Mouse (Mus musculus): ENCODE data around the gene Gm10392.
A peak's percentile ranks its signal among the peaks of the same experiment; 100 is the strongest.

Gene Gm10392

DNA sequence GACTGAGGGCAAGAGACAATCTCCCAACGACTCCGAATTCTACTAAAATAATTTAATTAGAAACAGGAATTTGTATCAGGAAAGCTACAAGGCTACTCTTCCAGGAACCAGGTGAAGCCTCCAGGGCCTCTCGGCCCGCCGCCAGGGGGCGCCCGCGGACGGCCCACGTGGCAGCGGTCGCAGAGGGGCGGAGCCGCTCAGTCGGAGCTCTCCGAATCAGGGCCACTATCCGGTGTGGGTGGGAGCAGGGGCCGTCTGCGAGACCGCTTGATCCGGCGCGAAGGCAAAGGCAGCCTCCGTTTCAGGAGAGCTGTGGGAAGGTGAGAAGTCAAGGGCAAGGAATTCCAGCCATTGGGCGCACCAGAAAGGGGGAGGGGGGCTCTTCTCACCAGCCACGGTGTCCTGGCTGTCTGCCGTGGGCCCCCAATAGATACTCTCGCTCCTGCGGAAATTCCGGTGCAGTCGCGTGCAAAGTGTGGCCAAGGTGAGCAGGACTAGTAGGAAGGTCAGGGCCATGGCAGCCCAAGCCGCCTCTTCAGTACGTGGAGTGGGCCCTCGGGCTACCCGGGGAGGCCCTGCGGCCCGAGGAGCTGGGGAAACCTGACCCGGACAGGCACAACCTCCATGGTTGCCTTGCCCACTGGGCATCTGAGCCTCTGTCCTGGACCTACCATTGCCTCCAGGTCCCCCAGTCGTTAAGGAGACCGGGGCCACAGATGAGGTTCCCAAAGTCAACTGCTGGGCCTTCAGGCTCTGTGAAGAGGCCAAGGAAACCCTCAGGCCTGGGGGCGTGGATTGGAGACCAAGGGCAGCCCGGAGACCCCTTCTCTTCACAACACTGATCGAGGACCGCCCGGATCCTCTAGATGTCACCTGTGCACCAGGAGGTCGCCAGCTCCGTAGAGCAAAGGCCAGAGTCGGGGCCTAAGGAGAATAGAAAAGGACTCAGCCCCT lies 10.7 kb downstream of the Gm10392 start:
- DNase-seq (ENCODE audit: low spot score): peak; percentile 87

DNA sequence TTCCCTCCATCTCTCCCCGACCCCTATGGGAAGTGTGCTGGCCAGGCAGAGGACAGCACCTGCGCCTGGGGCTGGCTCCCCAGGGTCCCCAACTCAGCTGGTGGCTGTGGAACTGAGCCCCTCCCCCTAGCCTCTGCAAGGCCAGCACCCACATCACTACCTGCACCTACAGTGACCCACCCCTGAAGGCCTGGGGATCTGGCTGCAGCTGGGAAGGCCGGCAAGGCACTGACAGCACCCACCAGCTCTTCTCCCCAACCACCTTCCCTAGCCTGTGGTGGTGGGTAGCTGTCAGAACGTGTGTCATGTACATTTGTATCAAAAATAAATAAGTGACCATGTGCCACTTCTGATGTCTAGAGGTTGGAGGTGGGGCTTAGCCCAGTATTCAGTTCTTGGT lies 11.6 kb downstream of the Gm10392 start:
- DNase-seq (ENCODE audit: low spot score): no peak

GRCm38 (mm10) chr11:77506941-77507340 lies 12.1 kb downstream of the Gm10392 start:
- no peak for DNase-seq (ENCODE audit: low spot score)

- DNase-seq (ENCODE audit: low spot score): no peak
Measured at GRCm38 (mm10) chr11:77506273-77506672, 12.7 kb downstream of the Gm10392 start.

DNA sequence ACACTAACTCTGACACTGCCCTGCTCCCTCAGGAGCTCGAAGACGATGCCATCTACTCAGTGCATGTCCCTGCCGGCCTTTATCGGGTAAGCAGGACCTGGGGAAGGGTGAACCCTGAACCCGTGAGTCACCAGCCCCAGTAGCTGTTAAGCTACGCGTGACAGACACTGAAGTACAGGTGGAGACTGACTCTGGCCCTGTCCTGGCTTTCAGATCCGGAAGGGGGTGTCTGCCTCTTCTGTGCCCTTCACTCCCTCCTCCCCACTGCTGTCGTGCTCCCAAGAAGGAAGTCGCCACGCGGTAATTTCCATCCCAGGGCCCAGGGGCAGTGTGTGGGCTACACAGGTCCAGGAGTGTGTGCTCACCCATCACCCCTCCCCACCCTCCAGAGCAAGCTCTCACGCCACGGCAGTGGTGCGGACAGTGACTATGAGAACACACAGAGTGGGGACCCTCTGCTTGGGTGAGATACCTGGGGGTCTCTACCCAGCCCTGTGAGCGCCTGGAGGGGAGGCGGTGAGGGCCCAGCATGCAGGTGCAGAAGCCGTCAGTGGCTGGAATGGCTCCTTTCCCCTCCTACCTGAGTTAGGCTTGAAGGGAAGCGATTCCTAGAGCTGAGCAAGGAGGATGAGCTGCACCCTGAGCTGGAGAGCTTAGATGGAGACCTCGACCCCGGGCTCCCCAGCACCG lies 13.6 kb downstream of the Gm10392 start:
- DNase-seq (ENCODE audit: low spot score): no peak

DNA sequence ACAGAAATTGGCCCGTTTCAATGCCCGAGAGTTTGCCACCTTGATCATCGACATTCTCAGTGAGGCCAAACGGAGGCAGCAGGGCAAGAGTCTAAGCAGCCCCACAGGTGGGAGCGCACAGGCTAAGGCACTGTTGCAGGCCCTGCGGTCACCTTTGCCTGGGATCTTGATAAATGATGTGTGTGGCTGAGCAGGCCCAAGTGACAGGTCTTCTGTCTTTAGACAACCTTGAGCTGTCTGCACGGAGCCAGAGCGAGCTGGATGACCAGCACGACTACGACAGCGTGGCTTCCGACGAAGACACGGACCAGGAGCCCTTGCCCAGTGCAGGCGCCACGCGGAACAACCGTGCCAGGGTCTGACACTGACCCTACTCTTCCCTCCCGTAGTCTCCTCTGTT lies 14.6 kb downstream of the Gm10392 start:
- no peak for DNase-seq (ENCODE audit: low spot score)

- DNase-seq (ENCODE audit: low spot score): peak; percentile 55
Measured at GRCm38 (mm10) chr11:77503511-77503910, 15.5 kb downstream of the Gm10392 start.

DNA sequence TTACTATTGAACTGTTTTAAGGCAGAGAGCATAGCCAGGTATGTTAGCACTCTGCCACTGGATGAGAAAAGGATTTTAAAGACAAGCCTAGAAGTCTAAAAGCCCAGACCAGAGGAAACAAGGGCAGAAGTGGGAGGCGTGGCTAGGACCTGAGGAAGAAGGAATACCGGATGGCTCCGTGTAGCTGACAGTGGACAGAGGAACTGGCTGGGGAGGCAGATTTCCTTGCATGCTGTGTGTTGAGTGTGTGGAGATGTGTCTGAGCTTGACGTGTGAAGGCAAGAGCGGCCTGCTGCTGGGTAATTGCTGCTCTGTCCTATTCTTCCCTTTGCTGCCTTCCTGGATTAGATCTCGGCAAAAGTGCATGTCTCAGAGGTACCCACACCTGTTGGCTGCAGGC lies 16.5 kb downstream of the Gm10392 start:
- no peak for DNase-seq (ENCODE audit: low spot score)

- DNase-seq (ENCODE audit: low spot score): no peak
Measured at GRCm38 (mm10) chr11:77501971-77502370, 17.0 kb downstream of the Gm10392 start.

GRCm38 (mm10) chr11:77501392-77501791 lies 17.6 kb downstream of the Gm10392 start:
- DNase-seq (ENCODE audit: low spot score): peak; percentile 86

GRCm38 (mm10) chr11:77500361-77501325 lies 18.4 kb downstream of the Gm10392 start:
- DNase-seq (ENCODE audit: low spot score): peak; percentile 56

DNA sequence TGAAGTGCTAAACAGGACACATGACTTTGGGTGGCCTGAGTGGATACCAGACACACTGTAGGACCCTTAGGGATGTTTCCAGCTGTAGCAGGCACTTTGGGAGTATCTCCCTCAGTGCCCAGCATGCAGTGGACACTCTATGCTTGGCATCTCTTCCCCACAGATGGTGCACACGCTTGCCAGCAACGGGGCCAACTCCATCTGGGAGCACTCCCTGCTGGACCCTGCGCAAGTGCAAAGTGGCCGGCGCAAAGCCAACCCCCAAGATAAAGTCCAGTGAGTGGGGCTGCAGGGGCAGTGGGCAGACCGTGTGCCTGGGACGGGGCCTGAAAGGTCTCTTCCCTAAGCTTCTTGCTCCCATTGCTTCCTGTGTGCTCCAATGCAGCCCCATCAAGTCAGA lies 19.6 kb downstream of the Gm10392 start:
- no peak for DNase-seq (ENCODE audit: low spot score)

DNA sequence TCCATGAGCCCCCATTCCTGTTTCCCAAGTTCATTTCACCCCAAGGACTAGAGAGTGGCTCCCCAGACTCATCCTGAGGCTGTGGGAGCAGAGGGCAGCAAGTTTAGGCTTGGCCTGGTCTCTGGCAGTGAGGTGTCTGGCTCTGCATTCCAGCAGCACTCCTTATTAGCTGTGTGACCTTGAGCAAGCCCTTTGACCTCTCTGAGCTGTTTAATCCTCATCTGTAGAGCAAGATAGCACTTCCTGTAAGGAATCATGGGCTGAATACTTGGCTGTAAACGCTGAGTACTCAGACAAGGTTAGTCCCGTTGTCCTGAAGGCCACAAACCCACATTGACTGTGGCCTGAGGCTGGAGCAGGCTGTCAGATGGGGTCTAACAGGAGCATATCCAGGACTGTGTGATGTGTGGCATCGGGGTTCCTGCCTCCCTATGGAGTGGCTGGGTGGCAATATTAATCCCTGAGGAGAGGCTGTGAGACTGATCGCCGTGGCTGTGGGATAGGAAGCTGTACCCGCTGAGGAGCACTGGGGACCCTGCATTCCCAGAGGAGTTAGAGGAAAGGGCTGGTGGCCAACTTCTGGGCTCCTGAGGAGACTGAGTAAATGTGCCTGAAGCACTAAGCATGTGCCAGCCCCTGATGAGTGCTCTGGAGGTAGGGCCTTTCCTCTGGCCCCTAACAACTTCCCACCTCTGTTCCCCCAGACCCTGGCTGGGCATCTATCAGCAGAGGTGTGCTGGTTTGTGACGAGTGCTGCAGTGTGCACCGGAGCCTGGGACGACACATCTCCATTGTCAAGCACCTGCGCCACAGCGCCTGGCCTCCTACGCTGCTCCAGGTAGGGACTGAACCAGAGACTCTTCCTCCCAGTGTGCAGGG lies 20.5 kb downstream of the Gm10392 start:
- no peak for DNase-seq (ENCODE audit: low spot score)

DNA sequence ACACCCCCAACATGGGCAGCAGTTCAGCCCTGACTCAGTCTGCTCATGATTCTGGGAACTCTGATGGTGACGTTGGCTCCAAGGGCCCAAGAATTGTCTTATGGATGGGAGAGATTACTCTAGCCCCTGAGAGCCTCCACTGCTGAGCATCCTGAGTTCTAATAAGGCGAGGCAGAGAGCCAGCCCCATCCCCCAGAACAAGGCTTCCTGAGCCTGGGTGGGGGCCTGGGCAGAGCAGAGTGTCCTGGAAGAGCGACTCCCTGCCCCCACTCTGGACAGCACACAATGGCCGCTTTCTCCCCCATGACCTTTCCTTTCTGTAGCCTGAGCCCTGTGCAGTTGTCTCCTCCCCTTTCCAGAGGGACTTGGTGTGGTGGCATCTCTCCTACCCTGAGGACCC lies 21.1 kb downstream of the Gm10392 start:
- DNase-seq (ENCODE audit: low spot score): no peak

GRCm38 (mm10) chr11:77497341-77497756 lies 21.6 kb downstream of the Gm10392 start:
- peak; percentile 70 for DNase-seq (ENCODE audit: low spot score)

- no peak for DNase-seq (ENCODE audit: low spot score)
Measured at GRCm38 (mm10) chr11:77495507-77495906, 23.5 kb downstream of the Gm10392 start.

- DNase-seq (ENCODE audit: low spot score): no peak
Measured at GRCm38 (mm10) chr11:77494782-77495181, 24.2 kb downstream of the Gm10392 start.

DNA sequence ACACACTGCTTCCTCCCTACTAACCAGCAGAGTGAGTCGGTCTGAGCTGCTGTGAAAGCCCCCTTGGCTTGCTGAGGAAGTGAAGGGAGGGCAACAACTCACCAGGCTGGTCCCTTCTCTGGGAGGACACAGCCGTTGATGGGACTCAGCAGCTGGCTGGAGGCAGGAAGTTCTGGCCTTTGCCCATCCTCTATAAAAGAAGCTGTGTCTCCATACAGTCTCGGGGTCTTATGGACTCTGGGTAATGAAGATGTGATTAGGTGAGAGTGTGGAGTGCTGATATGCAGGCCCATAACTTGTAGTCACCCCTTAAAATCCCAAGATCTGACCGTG lies 24.7 kb downstream of the Gm10392 start:
- DNase-seq (ENCODE audit: low spot score): no peak

GRCm38 (mm10) chr11:77493512-77494343 lies 25.3 kb downstream of the Gm10392 start, which contains the start of gene Git1:
Gene Git1, plus strand, starts transcription at chr11:77493562.
- DNase-seq (ENCODE audit: low spot score): peak; percentile 48

- DNase-seq (ENCODE audit: low spot score): peak; percentile 93
Measured at GRCm38 (mm10) chr11:77492911-77493332, 26.1 kb downstream of the Gm10392 start.

All from MN1 (cell line).